Mouse (Mus musculus): ENCODE data around the gene Bloc1s1. TPM values are rescaled to one million over a fixed set of nuclear protein-coding genes. Genes with fewer than 3 reads are reported as not detected.

Gene Bloc1s1
- polyA plus RNA-seq, 1 experiment from 2014 or later: 289 TPM

DNA sequence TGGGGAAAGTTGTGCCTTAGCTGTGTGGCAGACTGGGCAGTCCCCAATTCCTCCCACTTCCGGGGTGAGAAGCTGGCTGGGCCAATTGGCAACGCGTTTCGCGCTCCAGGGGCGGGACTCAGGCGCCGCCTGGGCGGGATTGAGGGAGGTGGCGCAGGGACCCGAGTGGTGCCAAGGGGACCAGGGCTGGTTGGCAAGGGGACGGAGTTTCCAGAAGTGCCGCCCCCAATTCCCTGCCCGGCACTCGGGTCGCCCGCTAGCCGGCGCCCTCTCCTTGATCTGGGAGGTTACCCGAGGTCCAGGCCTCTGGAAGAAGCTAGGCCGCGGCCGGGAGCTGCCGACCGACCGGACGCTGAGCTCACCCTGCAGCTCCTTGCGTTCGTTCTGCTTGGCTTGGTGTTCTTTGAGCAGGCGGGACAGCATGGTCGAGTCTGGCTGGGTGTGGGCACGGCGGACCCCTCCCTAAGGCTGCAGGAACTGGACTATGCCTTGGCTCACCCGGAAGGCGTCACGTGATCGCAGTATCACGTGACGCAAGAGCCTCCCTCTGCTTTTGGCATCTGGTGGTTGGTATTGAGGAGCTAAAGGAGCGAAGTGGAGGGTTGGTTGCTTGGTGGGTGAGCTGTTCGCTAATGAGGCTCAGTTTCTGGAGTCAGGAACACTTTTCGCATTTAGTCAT is 683 bp downstream of the Bloc1s1 start:
- Histone ChIP-seq H3K4me1 (replicated peaks) (peaks cover 49% of the 10 kb centered on the region), H3K4me2 (replicated peaks) (peak overlapping the region; percentile 72), H3K27ac (peak overlapping the region; percentile 94), H3K27me3 (peaks cover 8% of the 10 kb centered on the region; the same call in 1 of the 2 replicates), H3K4me3 (replicated peaks) (peak overlapping the region; percentile 92), H3K9ac (replicated peaks) (peak overlapping the region; percentile 87), H3K9me3 (no peaks in the 10 kb centered on the region), H3K36me3 (peaks cover 4% of the 10 kb centered on the region)
- peak; percentile 97 for ATAC-seq
- WGBS: under 1% methylated on average over 39 of the region's 42 CpGs

DNA sequence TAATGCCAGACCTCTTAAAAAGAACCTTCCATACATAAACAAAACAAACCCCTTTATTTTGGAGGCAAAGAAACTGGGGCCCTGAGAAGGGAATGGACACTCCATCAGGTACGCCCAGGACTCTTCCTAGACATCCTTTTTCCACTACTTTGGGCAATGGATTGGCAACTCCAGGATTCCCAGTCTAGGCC is 1.1 kb downstream of the Bloc1s1 start, which contains the start of gene Rdh5:
Gene Rdh5, minus strand, starts transcription at position 67 of the 191 bp plus-strand sequence.
- Histone ChIP-seq H3K9me3 (no peaks in the 10 kb centered on the region), H3K27ac (peak within 1 kb of the TSS; percentile 94), H3K9ac (replicated peaks) (peak within 1 kb of the TSS; percentile 87), H3K27me3 (peaks cover 4% of the 10 kb centered on the region; the same call in 1 of the 2 replicates), H3K4me2 (replicated peaks) (peak within 1 kb of the TSS; percentile 72), H3K4me1 (replicated peaks) (peaks cover 46% of the 10 kb centered on the region), H3K36me3 (peaks cover 9% of the 10 kb centered on the region), H3K4me3 (replicated peaks) (peak within 1 kb of the TSS; percentile 92)
- 21% methylated on average over 1 of the region's 1 CpGs for WGBS
- no peak for ATAC-seq

DNA sequence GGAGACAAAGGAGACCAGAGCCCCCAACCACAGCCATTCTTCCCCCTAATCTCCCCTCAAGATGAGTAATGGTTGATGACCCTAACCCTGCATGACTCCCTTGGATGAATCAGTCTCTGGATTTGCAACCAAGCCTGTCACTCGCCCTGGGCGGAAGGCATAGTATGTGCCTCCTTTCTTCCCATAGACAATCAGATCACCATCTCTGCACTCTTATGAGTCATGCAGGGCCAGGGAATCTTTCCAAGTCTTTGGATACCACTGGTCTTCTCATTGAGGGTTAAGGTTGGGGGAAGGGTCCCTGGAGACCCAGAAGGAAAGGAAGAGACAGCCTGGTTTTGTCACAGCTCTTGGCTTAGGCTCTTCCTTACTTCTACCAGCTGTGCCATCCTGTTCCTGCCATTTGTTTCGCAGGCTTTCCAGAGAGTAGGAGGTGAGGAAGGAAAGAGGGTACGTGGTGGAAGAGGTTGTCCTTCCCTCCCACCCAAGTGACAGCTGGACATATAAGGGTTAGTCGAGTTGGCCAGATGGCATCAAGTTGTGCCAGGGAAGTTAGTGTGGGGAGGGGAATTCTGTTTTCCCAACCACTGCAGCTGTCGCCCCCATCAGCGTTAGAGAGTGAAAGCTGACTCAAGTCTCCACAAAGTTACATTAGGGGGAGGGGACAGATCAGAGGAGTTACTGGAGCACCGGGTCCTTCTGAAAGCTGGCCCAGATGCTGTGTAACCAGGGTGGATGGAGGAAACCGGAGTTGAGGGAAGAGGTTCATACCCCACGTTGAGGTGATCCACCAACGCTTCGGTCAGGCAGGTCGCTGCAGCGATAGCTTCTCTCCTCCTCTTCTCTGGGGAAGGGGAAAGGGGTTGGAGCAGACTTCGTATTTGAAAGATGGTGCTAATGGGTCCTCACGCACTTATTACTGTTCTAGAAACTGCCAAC is 1.7 kb downstream of the Bloc1s1 start:
- Histone ChIP-seq H3K9ac (replicated peaks) (peak overlapping the region; percentile 87), H3K36me3 (peaks cover 14% of the 10 kb centered on the region), H3K4me2 (replicated peaks) (peak overlapping the region; percentile 72), H3K4me3 (replicated peaks) (peak overlapping the region; percentile 92), H3K27me3 (no peaks in the 10 kb centered on the region; the same call in 1 of the 2 replicates), H3K27ac (peak overlapping the region; percentile 94; the same call in 1 of the 2 replicates), H3K4me1 (replicated peaks) (peaks cover 46% of the 10 kb centered on the region), H3K9me3 (no peaks in the 10 kb centered on the region)
- WGBS: 75% methylated on average over 16 of the region's 16 CpGs
- ATAC-seq: no peak

- WGBS: 65% methylated on average over 1 of the region's 1 CpGs
- peaks cover 14% of the 10 kb centered on the region for H3K36me3 ChIP-seq
- no peak overlapping the region for H3K27ac ChIP-seq
- H3K9ac ChIP-seq (replicated peaks): no peak overlapping the region
- peaks cover 46% of the 10 kb centered on the region for H3K4me1 ChIP-seq (replicated peaks)
- no peak overlapping the region for H3K4me2 ChIP-seq (replicated peaks)
- H3K9me3 ChIP-seq: no peaks in the 10 kb centered on the region
- H3K4me3 ChIP-seq (replicated peaks): no peak overlapping the region
- ATAC-seq: no peak
- H3K27me3 ChIP-seq: no peaks in the 10 kb centered on the region; the same call in 1 of the 2 replicates
These were observed 2.6 kb downstream of the Bloc1s1 start for GRCm38 (mm10) chr10:128921251-128921650.

DNA sequence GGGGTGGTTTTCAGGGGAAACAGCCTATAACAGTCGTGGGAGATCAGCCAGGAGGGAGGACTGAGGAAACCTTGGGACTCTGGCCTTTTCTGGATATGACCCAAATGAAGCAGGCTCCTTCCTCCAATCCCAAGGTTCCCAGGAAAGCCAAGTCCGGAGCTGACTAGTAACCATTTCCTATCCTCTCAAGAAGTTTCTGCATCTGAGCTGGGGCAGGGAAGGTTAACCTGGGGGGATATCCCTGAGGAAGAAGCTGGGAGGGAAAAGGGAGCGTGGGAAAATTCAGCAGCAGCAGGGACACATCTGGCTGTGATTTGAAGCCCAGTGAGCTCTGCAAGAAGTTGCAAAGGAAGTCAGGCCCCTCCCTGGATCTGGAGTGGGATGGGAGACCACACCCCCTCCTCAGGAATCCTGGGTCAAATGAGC is 3.1 kb downstream of the Bloc1s1 start:
- H3K4me2 ChIP-seq (replicated peaks): no peak overlapping the region
- 86% methylated on average over 3 of the region's 3 CpGs for WGBS
- no peak overlapping the region for H3K27ac ChIP-seq
- no peak overlapping the region for H3K4me3 ChIP-seq (replicated peaks)
- H3K36me3 ChIP-seq: peaks cover 14% of the 10 kb centered on the region
- ATAC-seq: no peak
- H3K9ac ChIP-seq (replicated peaks): no peak overlapping the region
- H3K9me3 ChIP-seq: no peaks in the 10 kb centered on the region
- H3K27me3 ChIP-seq: no peaks in the 10 kb centered on the region
- H3K4me1 ChIP-seq (replicated peaks): peaks cover 46% of the 10 kb centered on the region

- WGBS: 82% methylated on average over 7 of the region's 7 CpGs
These were observed 3.9 kb downstream of the Bloc1s1 start for GRCm38 (mm10) chr10:128919966-128920365.

GRCm38 (mm10) chr10:128919203-128919631 is 4.6 kb downstream of the Bloc1s1 start:
- no peaks in the 10 kb centered on the region for H3K27me3 ChIP-seq
- 7% methylated on average over 6 of the region's 6 CpGs for WGBS
- no peaks in the 10 kb centered on the region for H3K9me3 ChIP-seq
- peak overlapping the region; percentile 47 for H3K27ac ChIP-seq
- no peak overlapping the region for H3K4me2 ChIP-seq (replicated peaks)
- H3K4me3 ChIP-seq (replicated peaks): no peak overlapping the region
- H3K4me1 ChIP-seq (replicated peaks): peaks cover 45% of the 10 kb centered on the region
- peaks cover 14% of the 10 kb centered on the region for H3K36me3 ChIP-seq
- H3K9ac ChIP-seq (replicated peaks): no peak overlapping the region
- no peak for ATAC-seq

More at GRCm38 (mm10) chr10:128919966-128920365, 3.9 kb downstream of the Bloc1s1 start:
- Histone ChIP-seq H3K36me3 (peaks cover 14% of the 10 kb centered on the region), H3K27me3 (no peaks in the 10 kb centered on the region), H3K9ac (replicated peaks) (no peak overlapping the region; the same call in 1 of the 2 replicates), H3K27ac (peak overlapping the region; percentile 47; the same call in 1 of the 2 replicates), H3K4me3 (replicated peaks) (no peak overlapping the region), H3K4me1 (replicated peaks) (peaks cover 46% of the 10 kb centered on the region), H3K9me3 (no peaks in the 10 kb centered on the region), H3K4me2 (replicated peaks) (no peak overlapping the region)
- no peak for ATAC-seq

GRCm38 (mm10) chr10:128918246-128918645 is 5.6 kb downstream of the Bloc1s1 start:
- ATAC-seq: no peak
- H3K27ac ChIP-seq: 0 out of 2 replicates have a peak overlapping the region, but pooled peaks have one; percentile 19
- no peaks in the 10 kb centered on the region for H3K27me3 ChIP-seq
- no peak overlapping the region for H3K4me2 ChIP-seq (replicated peaks)
- no peak overlapping the region for H3K9ac ChIP-seq (replicated peaks)
- H3K9me3 ChIP-seq: no peaks in the 10 kb centered on the region
- H3K36me3 ChIP-seq: peaks cover 14% of the 10 kb centered on the region
- 71% methylated on average over 7 of the region's 7 CpGs for WGBS
- H3K4me1 ChIP-seq (replicated peaks): peaks cover 38% of the 10 kb centered on the region
- no peak overlapping the region for H3K4me3 ChIP-seq (replicated peaks)

GRCm38 (mm10) chr10:128917400-128917799 is 6.4 kb downstream of the Bloc1s1 start:
- peaks cover 14% of the 10 kb centered on the region for H3K36me3 ChIP-seq
- H3K4me2 ChIP-seq (replicated peaks): no peak overlapping the region
- no peak overlapping the region for H3K27ac ChIP-seq
- no peak for ATAC-seq
- H3K4me1 ChIP-seq (replicated peaks): peaks cover 33% of the 10 kb centered on the region
- no peaks in the 10 kb centered on the region for H3K27me3 ChIP-seq
- no peaks in the 10 kb centered on the region for H3K9me3 ChIP-seq
- H3K9ac ChIP-seq (replicated peaks): no peak overlapping the region
- WGBS: 88% methylated on average over 6 of the region's 6 CpGs
- H3K4me3 ChIP-seq (replicated peaks): no peak overlapping the region

DNA sequence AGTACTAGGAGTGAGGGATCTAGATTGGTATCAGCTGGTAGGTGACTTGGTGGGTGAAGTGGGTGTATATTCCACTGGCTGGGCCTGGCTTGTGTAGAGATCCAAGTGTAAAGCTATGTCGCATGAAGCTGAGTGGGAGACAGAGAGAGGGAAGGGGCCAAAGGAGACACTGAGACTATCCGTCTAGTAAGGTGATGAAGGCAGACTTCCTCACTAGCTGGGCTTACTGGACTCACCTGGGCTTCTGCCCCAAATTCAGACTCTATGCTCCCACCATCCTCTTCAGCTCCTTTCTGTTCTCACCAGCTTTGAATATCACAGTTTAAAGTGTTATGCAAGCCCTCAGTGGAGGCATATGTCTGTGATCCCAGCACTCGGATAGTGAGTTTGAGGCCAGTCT is 7.2 kb downstream of the Bloc1s1 start:
- Histone ChIP-seq H3K9ac (replicated peaks) (no peak overlapping the region), H3K36me3 (peaks cover 14% of the 10 kb centered on the region), H3K4me2 (replicated peaks) (no peak overlapping the region), H3K9me3 (no peaks in the 10 kb centered on the region), H3K27ac (no peak overlapping the region), H3K27me3 (no peaks in the 10 kb centered on the region; the same call in 1 of the 2 replicates), H3K4me1 (replicated peaks) (peaks cover 25% of the 10 kb centered on the region), H3K4me3 (replicated peaks) (no peak overlapping the region)
- no peak for ATAC-seq
- 94% methylated on average over 3 of the region's 3 CpGs for WGBS

DNA sequence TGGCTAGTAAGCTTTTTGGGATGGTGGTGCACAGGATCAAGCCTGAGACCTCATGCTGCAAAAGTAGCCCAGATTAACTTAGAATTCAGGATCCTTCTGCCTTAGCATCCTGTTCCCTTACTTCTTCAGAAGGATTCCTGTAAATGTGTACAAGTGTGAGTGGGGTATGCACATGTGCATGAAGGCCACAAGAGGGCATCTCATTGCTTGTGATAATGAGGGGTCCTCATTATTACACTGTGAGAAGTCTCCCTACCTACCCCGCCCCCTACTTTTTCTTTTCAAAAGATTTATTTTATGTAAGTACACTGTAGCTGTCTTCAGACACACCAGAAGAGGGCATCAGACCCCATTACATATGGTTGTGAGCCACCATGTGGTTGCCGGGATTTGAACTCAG is 8.3 kb downstream of the Bloc1s1 start:
- H3K27ac ChIP-seq: no peak overlapping the region
- 88% methylated on average over 2 of the region's 2 CpGs for WGBS
- no peaks in the 10 kb centered on the region for H3K9me3 ChIP-seq
- ATAC-seq: no peak
- no peak overlapping the region for H3K4me2 ChIP-seq (replicated peaks)
- H3K36me3 ChIP-seq: peaks cover 14% of the 10 kb centered on the region
- peaks cover 32% of the 10 kb centered on the region for H3K4me1 ChIP-seq (replicated peaks)
- H3K27me3 ChIP-seq: no peaks in the 10 kb centered on the region; the same call in 1 of the 2 replicates
- H3K9ac ChIP-seq (replicated peaks): no peak overlapping the region
- no peak overlapping the region for H3K4me3 ChIP-seq (replicated peaks)

DNA sequence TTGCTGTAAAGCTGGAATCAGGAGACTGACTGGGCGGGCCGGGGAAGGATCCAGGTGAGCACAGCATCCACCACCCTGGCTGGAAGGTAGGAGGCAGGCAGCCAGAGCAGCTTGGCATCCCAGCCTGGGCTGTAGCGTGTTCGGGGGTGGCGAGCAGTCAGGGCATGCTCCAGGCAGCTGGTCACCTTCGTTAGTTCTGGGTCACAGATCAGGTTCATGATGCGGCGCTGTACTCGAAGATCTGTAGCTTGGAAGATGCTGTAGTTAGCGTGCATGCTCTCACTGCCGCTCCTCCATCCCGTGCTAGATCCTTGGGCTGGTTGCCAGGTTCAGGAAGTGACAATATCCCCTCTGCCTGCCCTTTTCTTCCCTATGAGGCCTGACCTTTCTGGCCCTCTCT is 10.1 kb downstream of the Bloc1s1 start:
- WGBS: 81% methylated on average over 12 of the region's 12 CpGs
- Histone ChIP-seq H3K9me3 (no peaks in the 10 kb centered on the region), H3K4me1 (replicated peaks) (peaks cover 26% of the 10 kb centered on the region), H3K4me2 (replicated peaks) (no peak overlapping the region), H3K4me3 (replicated peaks) (no peak overlapping the region), H3K9ac (replicated peaks) (no peak overlapping the region), H3K27me3 (peaks cover 6% of the 10 kb centered on the region; the same call in 1 of the 2 replicates), H3K27ac (no peak overlapping the region), H3K36me3 (peaks cover 14% of the 10 kb centered on the region)
- ATAC-seq: peak; percentile 5; the same call in 1 of the 2 replicates

Data from midbrain, embryonic 13.5 days (tissue).